13 mouse cellular contexts compared by ENCODE assay signal in genomic region chr6:86475462-86476167, GRCm38 (mm10). TPM values are rescaled to one million over a fixed set of nuclear protein-coding genes. Genes with fewer than 3 reads are reported as not detected.
A peak's percentile ranks its signal among the peaks of the same experiment; 100 is the strongest.
DNase-seq lines count a peak whose midpoint lies in the region; ATAC-seq and TF ChIP-seq lines count a peak whose summit lies in the region.
"Had no signal": no experiment of that assay in that cellular context is flagged by ENCODE, and none has a peak within 500 bp of the region (broad histone marks: within the 10 kb centered on the region; RNA-seq: fewer than 3 reads in every experiment).

No protein-coding gene starts in this region.

- H3K4me1 ChIP-seq in lung, postnatal 0 days (ENCODE audit: insufficient read depth, low read depth, low read length) = peaks cover 20% of the 10 kb centered on the region
- H3K4me1 ChIP-seq in heart, adult 2 months (ENCODE audit: control insufficient read depth, insufficient read depth, low read length) = peaks cover 51% of the 10 kb centered on the region
- peaks cover 42% of the 10 kb centered on the region for H3K4me1 ChIP-seq in stomach, embryonic 15.5 days
- peaks cover 16% of the 10 kb centered on the region for H3K4me1 ChIP-seq in forebrain, embryonic 16.5 days (replicated peaks; ENCODE audit: control insufficient read depth, insufficient read depth, low read length)

- intact Hi-C loops in heart, adult 2 months (cut with DNase I) = loop anchor here (5.0 kb wide), 1 partner anchor 112 kb away; no protein-coding TSS in a partner anchor

- TF ChIP-seq POLR2A in heart, adult 2 months (IDR thresholded peaks at IDR 0.05; ENCODE audit: insufficient read depth, low read depth, low read length) = no peak; the same call in 1 of the 2 replicates

- no peaks in the 10 kb centered on the region for H3K79me2 ChIP-seq in heart, adult 2 months (replicated peaks; ENCODE audit: control insufficient read depth, insufficient read depth, low read length)

- no peak overlapping the region for H3K4me3 ChIP-seq in lung, postnatal 0 days (ENCODE audit: low read depth, low read length)
- no peak overlapping the region for H3K4me3 ChIP-seq in heart, adult 2 months
- H3K4me3 ChIP-seq in stomach, embryonic 15.5 days (replicated peaks) = no peak overlapping the region
- H3K4me3 ChIP-seq in forebrain, embryonic 16.5 days (replicated peaks; ENCODE audit: low read length) = no peak overlapping the region
- no peak overlapping the region for H3K4me3 ChIP-seq in layer of hippocampus, adult 2 months
- H3K4me3 ChIP-seq: embryonic facial prominence, embryonic 15.5 days had no signal

- H3K9me3 ChIP-seq in lung, postnatal 0 days (ENCODE audit: low read length) = no peaks in the 10 kb centered on the region
- H3K9me3 ChIP-seq in stomach, embryonic 15.5 days = no peaks in the 10 kb centered on the region
- no peaks in the 10 kb centered on the region for H3K9me3 ChIP-seq in forebrain, embryonic 16.5 days (ENCODE audit: control insufficient read depth, low read length)
- H3K9me3 ChIP-seq: embryonic facial prominence, embryonic 15.5 days; G1E had no signal

- no peak for TF ChIP-seq CTCF in lung, postnatal 0 days (IDR thresholded peaks at IDR 0.05)
- TF ChIP-seq CTCF in heart, adult 2 months (IDR thresholded peaks at IDR 0.05) = no peak
- no peak for TF ChIP-seq CTCF in layer of hippocampus, adult 2 months (conservative IDR thresholded peaks at IDR 0.05)

- no peaks in the 10 kb centered on the region for H3K27me3 ChIP-seq in lung, postnatal 0 days (replicated peaks; ENCODE audit: insufficient read depth, low read length)
- no peaks in the 10 kb centered on the region for H3K27me3 ChIP-seq in heart, adult 2 months (ENCODE audit: control insufficient read depth, insufficient read depth, low read length)
- H3K27me3 ChIP-seq in stomach, embryonic 15.5 days (replicated peaks) = no peaks in the 10 kb centered on the region
- no peaks in the 10 kb centered on the region for H3K27me3 ChIP-seq in forebrain, embryonic 16.5 days (replicated peaks; ENCODE audit: control insufficient read depth, insufficient read depth, low read length)
- H3K27me3 ChIP-seq: embryonic facial prominence, embryonic 15.5 days had no signal

- H3K36me3 ChIP-seq in lung, postnatal 0 days (ENCODE audit: insufficient read depth, low read length) = no peaks in the 10 kb centered on the region
- H3K36me3 ChIP-seq in heart, adult 2 months (ENCODE audit: control insufficient read depth, insufficient read depth, low read length) = peaks cover 9% of the 10 kb centered on the region
- H3K36me3 ChIP-seq in stomach, embryonic 15.5 days = no peaks in the 10 kb centered on the region
- no peaks in the 10 kb centered on the region for H3K36me3 ChIP-seq in forebrain, embryonic 16.5 days (ENCODE audit: control insufficient read depth, insufficient read depth)
- H3K36me3 ChIP-seq: embryonic facial prominence, embryonic 15.5 days had no signal

- TF ChIP-seq EP300 in lung, postnatal 0 days (IDR thresholded peaks at IDR 0.05) = no peak
- TF ChIP-seq EP300 in heart, adult 2 months (IDR thresholded peaks at IDR 0.05; ENCODE audit: insufficient read depth, low read depth, low read length) = peak; percentile 68

- H3K27ac ChIP-seq in lung, postnatal 0 days (ENCODE audit: low read length) = 0 out of 2 replicates have a peak overlapping the region, but pooled peaks have one; percentile 47
- peak overlapping the region; percentile 96 for H3K27ac ChIP-seq in heart, adult 2 months
- H3K27ac ChIP-seq in stomach, embryonic 15.5 days = peak overlapping the region; percentile 62
- H3K27ac ChIP-seq in forebrain, embryonic 16.5 days (ENCODE audit: low read length) = no peak overlapping the region
- H3K27ac ChIP-seq in layer of hippocampus, adult 2 months = no peak overlapping the region
- H3K27ac ChIP-seq: embryonic facial prominence, embryonic 15.5 days; hindbrain, embryonic 14.5 days had no signal

- H3K4me2 ChIP-seq in lung, postnatal 0 days (replicated peaks; ENCODE audit: low read depth, low read length) = no peak overlapping the region
- no peak overlapping the region for H3K4me2 ChIP-seq in stomach, embryonic 15.5 days
- H3K4me2 ChIP-seq in forebrain, embryonic 16.5 days (ENCODE audit: low read length) = no peak overlapping the region
- H3K4me2 ChIP-seq: embryonic facial prominence, embryonic 15.5 days; hindbrain, embryonic 14.5 days had no signal

- no peak overlapping the region for H3K9ac ChIP-seq in lung, postnatal 0 days (replicated peaks; ENCODE audit: low read depth)
- peak overlapping the region; percentile 6; the same call in 1 of the 2 replicates for H3K9ac ChIP-seq in heart, adult 2 months (ENCODE audit: low read depth, low read length)
- H3K9ac ChIP-seq in stomach, embryonic 15.5 days = no peak overlapping the region
- H3K9ac ChIP-seq in forebrain, embryonic 16.5 days (replicated peaks; ENCODE audit: low read depth, low read length) = no peak overlapping the region
- H3K9ac ChIP-seq: embryonic facial prominence, embryonic 15.5 days; hindbrain, embryonic 14.5 days had no signal

- ATAC-seq in lung, postnatal 0 days = no peak
- ATAC-seq in stomach, embryonic 15.5 days (ENCODE audit: insufficient read depth, low FRiP score, low read depth) = no peak
- ATAC-seq in forebrain, embryonic 16.5 days = no peak

- 49% methylated on average over 9 of the region's 9 CpGs for WGBS in lung, postnatal 0 days
- 18% methylated on average over 9 of the region's 9 CpGs for WGBS in heart, adult 2 months
- WGBS in stomach, embryonic 15.5 days = 51% methylated on average over 9 of the region's 9 CpGs
- WGBS in forebrain, embryonic 16.5 days = 78% methylated on average over 9 of the region's 9 CpGs

- no peak for DNase-seq in lung, postnatal 0 days (ENCODE audit: low spot score)
- DNase-seq in lung, postnatal 25 days (ENCODE audit: low spot score) = no peak
- DNase-seq in heart, adult 2 months = peak; percentile 58 to 72
- DNase-seq in kidney, postnatal 10 days = peak; percentile 37
- DNase-seq in urinary bladder, postnatal 10 days (ENCODE audit: low spot score) = no peak
- DNase-seq in layer of hippocampus, adult 2 months (ENCODE audit: low spot score in 2 of 2) = no peak
- DNase-seq: lung, postnatal 14 days had no signal

RNA-seq across cellular contexts. Expression of gene C87436, which starts 37.4 kb away (rescaled TPM):
- polyA plus RNA-seq in lung, postnatal 0 days (2015; fragmentation: Nextera tagmentation; extraction: Ambion mirVana) = 23.3 and 23.5 TPM in 2 replicates
- 10 to 100 TPM in 1 of 2 experiments, 1 to 10 TPM in 1; 8.9 to 11.0 TPM for total RNA-seq in heart, adult 2 months (2021)
- polyA plus RNA-seq in heart, adult 2 months (2012; rRNA removed) = 8.6 and 10.7 TPM in 2 replicates
- 20.9 and 24.9 TPM in 2 replicates for polyA plus RNA-seq in stomach, embryonic 15.5 days (2015; fragmentation: Nextera tagmentation; extraction: Ambion mirVana)
- 34.2 and 36.0 TPM in 2 replicates for polyA plus RNA-seq in forebrain, embryonic 16.5 days (2015; fragmentation: Nextera tagmentation; extraction: Ambion mirVana)
- 10 to 100 TPM; 18.9 to 20.6 TPM for total RNA-seq in layer of hippocampus, adult 2 months (2021)

RNA-seq across cellular contexts. Expression of gene Gm44790, which starts 49.2 kb away (rescaled TPM):
- not detected in 2 replicates for polyA plus RNA-seq in lung, postnatal 0 days (2015; fragmentation: Nextera tagmentation; extraction: Ambion mirVana)
- not detected for total RNA-seq in heart, adult 2 months (2021)
- not detected in 2 replicates for polyA plus RNA-seq in heart, adult 2 months (2012; rRNA removed)
- not detected in 2 replicates for polyA plus RNA-seq in stomach, embryonic 15.5 days (2015; fragmentation: Nextera tagmentation; extraction: Ambion mirVana)
- not detected in 2 replicates for polyA plus RNA-seq in forebrain, embryonic 16.5 days (2015; fragmentation: Nextera tagmentation; extraction: Ambion mirVana)
- not detected for total RNA-seq in layer of hippocampus, adult 2 months (2021)
- polyA plus RNA-seq: embryonic facial prominence, embryonic 15.5 days; hindbrain, embryonic 14.5 days; neural tube, embryonic 11.5 days had no signal

RNA-seq across cellular contexts. Expression of gene Pcbp1, which starts 50.5 kb away (rescaled TPM):
- 317 and 353 TPM in 2 replicates for polyA plus RNA-seq in lung, postnatal 0 days (2015; fragmentation: Nextera tagmentation; extraction: Ambion mirVana)
- total RNA-seq in heart, adult 2 months (2021) = 100 to 1,000 TPM; 155 to 164 TPM
- polyA plus RNA-seq in heart, adult 2 months (2012; rRNA removed) = 72.9 and 85.8 TPM in 2 replicates
- 518 and 529 TPM in 2 replicates for polyA plus RNA-seq in stomach, embryonic 15.5 days (2015; fragmentation: Nextera tagmentation; extraction: Ambion mirVana)
- polyA plus RNA-seq in forebrain, embryonic 16.5 days (2015; fragmentation: Nextera tagmentation; extraction: Ambion mirVana) = 256 and 326 TPM in 2 replicates
- total RNA-seq in layer of hippocampus, adult 2 months (2021) = 100 to 1,000 TPM; 179 to 184 TPM

Comparison
In these comparisons a context has a peak if more than half of its experiments do, and no peak if none do; other contexts are left out.
1. DNase-seq: peak in heart, adult 2 months (2 of 2) and kidney, postnatal 10 days (single experiment); none in lung, postnatal 0 days (single experiment), lung, postnatal 25 days (single experiment), urinary bladder, postnatal 10 days (single experiment) and layer of hippocampus, adult 2 months (0 of 2).
2. H3K27ac ChIP-seq: peak in lung, postnatal 0 days (single experiment), heart, adult 2 months (single experiment) and stomach, embryonic 15.5 days (single experiment); none in forebrain, embryonic 16.5 days (single experiment) and layer of hippocampus, adult 2 months (single experiment).